Mouse (Mus musculus) lung, embryonic 14.5 days (tissue): Measurements from ENCODE around the gene Ttbk2. TPM values are rescaled to one million over a fixed set of nuclear protein-coding genes. Genes with fewer than 3 reads are reported as not detected.

ENCODE experiments used
- ATAC-seq: fragments of 200-750 bp; cut with Nextera tagmentation; 2 replicates; pipeline ENCODE4 v1.8.0; 2017; ENCODE audit warnings: mild to moderate bottlenecking, moderate TSS enrichment, moderate library complexity; ENCODE audit not compliant: insufficient read depth
- DNase-seq: peaks from one replicate; pipeline ENCODE4 v3.0.0-alpha.2; 2015
- H3K27ac ChIP-seq: fragments of 300-500 bp; sonication (generic); 2 replicates; pipeline ENCODE4 v1.5.1; 2014; ENCODE audit warnings: low read depth, mild to moderate bottlenecking, moderate library complexity
- H3K27me3 ChIP-seq: fragments of 300-500 bp; sonication (generic); 2 replicates; pipeline ENCODE4 v1.6.1; 2014; ENCODE audit warnings: low read length, control low read depth; ENCODE audit not compliant: insufficient read depth
- H3K36me3 ChIP-seq: fragments of 300-500 bp; sonication (generic); 2 replicates; pipeline ENCODE4 v1.6.1; 2014; ENCODE audit warnings: control low read depth; ENCODE audit not compliant: insufficient read depth
- H3K4me1 ChIP-seq: fragments of 300-500 bp; sonication (generic); 2 replicates; pipeline ENCODE4 v1.6.1; 2014; ENCODE audit warnings: antibody characterized with exemption, control low read depth; ENCODE audit not compliant: insufficient read depth
- H3K4me2 ChIP-seq: fragments of 300-500 bp; sonication (generic); 2 replicates; pipeline ENCODE4 v1.6.1; 2014; ENCODE audit warnings: mild to moderate bottlenecking
- H3K4me3 ChIP-seq: fragments of 300-500 bp; sonication (generic); 2 replicates; pipeline ENCODE4 v1.5.1; 2014; ENCODE audit warnings: low read depth, low read length
- H3K9ac ChIP-seq: fragments of 300-500 bp; sonication (generic); 2 replicates; pipeline ENCODE4 v1.6.1; 2014
- H3K9me3 ChIP-seq: fragments of 300-500 bp; sonication (generic); 2 replicates; pipeline ENCODE4 v1.6.1; 2016; ENCODE audit warnings: low read depth, low read length, control low read depth
- CTCF ChIP-seq: IDR thresholded peaks from 2 replicates; pipeline ENCODE4 v1.5.1; 2016; ENCODE audit warnings: antibody characterized with exemption, low read depth
- WGBS: fragments of 180-500 bp; shearing (Covaris S2); extraction: QIAGEN DNeasy Blood & Tissue Kit; methylation state at CpG from one replicate; pipeline ENCODE4 v1.1.7; 2014; 5-methylcytosine and 5-hydroxymethylcytosine counted together
- polyA plus RNA-seq: library from polyadenylated mRNA; unstranded; fragments of >200 nt; fragmentation: Nextera tagmentation; extraction: Ambion mirVana; gene quantifications from 2 replicates; pipeline ENCODE4 v1.2.1, GENCODE M21; 2014

Gene Ttbk2
- polyA plus RNA-seq, result 4.7 and 5.5 TPM in 2 replicates

- peak within 1 kb of the TSS; percentile 60; the same call in 1 of the 2 replicates for H3K27ac ChIP-seq
- no peaks in the 10 kb centered on the region for H3K9me3 ChIP-seq
- no peaks in the 10 kb centered on the region for H3K27me3 ChIP-seq
- peak within 1 kb of the TSS; percentile 88 for H3K4me3 ChIP-seq
- under 1% methylated on average over 39 of the region's 39 CpGs for WGBS
- DNase-seq, result peak; percentile 99
- peak; percentile 100 for ATAC-seq
- peak within 1 kb of the TSS; percentile 89 for H3K4me2 ChIP-seq
- no peaks in the 10 kb centered on the region for H3K36me3 ChIP-seq
- TF ChIP-seq CTCF, result peak; percentile 33
- peaks cover 4% of the 10 kb centered on the region; the same call in 1 of the 2 replicates for H3K4me1 ChIP-seq
- peak within 1 kb of the TSS; percentile 82 for H3K9ac ChIP-seq
These were observed at the start of gene Ttbk2 for GRCm38 (mm10) chr2:120850424-120851082. Ttbk2 (minus strand) TSS chr2:120850604.

- no peak for ATAC-seq
- 97% methylated on average over 3 of the region's 3 CpGs for WGBS
These were observed 46.0 kb upstream of the Ttbk2 start for GRCm38 (mm10) chr2:120896361-120896760.

GRCm38 (mm10) chr2:120887601-120888000 lies 37.2 kb upstream of the Ttbk2 start:
- Histone ChIP-seq H3K9me3 (no peaks in the 10 kb centered on the region), H3K36me3 (peaks cover 55% of the 10 kb centered on the region), H3K9ac (no peak overlapping the region), H3K4me3 (no peak overlapping the region), H3K4me2 (no peak overlapping the region), H3K27ac (no peak overlapping the region), H3K27me3 (no peaks in the 10 kb centered on the region), H3K4me1 (no peaks in the 10 kb centered on the region)
- DNase-seq (peak; percentile 38), ATAC-seq (no peak)
- 39% methylated on average over 5 of the region's 5 CpGs for WGBS
- no peak for TF ChIP-seq CTCF

More at GRCm38 (mm10) chr2:120896361-120896760, 46.0 kb upstream of the Ttbk2 start:
- Histone ChIP-seq H3K9ac (no peak overlapping the region), H3K27me3 (no peaks in the 10 kb centered on the region), H3K4me3 (no peak overlapping the region), H3K9me3 (no peaks in the 10 kb centered on the region), H3K27ac (no peak overlapping the region), H3K4me2 (no peak overlapping the region), H3K36me3 (peaks cover 75% of the 10 kb centered on the region), H3K4me1 (no peaks in the 10 kb centered on the region)
- TF ChIP-seq CTCF, result no peak
- DNase-seq, result no peak

GRCm38 (mm10) chr2:120873192-120873591 lies 22.8 kb upstream of the Ttbk2 start:
- DNase-seq, result no peak
- TF ChIP-seq CTCF, result no peak
- no peak for ATAC-seq
- Histone ChIP-seq H3K9ac (no peak overlapping the region), H3K27ac (no peak overlapping the region), H3K4me1 (no peaks in the 10 kb centered on the region), H3K36me3 (peaks cover 62% of the 10 kb centered on the region), H3K9me3 (no peaks in the 10 kb centered on the region), H3K27me3 (no peaks in the 10 kb centered on the region), H3K4me2 (no peak overlapping the region), H3K4me3 (no peak overlapping the region)
- 81% methylated on average over 2 of the region's 2 CpGs for WGBS

GRCm38 (mm10) chr2:120871447-120872336 lies 21.3 kb upstream of the Ttbk2 start:
- 80% methylated on average over 9 of the region's 9 CpGs for WGBS
- Histone ChIP-seq H3K4me1 (no peaks in the 10 kb centered on the region), H3K9ac (no peak overlapping the region), H3K27ac (0 out of 2 replicates have a peak overlapping the region, but pooled peaks have one; percentile 1), H3K27me3 (no peaks in the 10 kb centered on the region), H3K9me3 (no peaks in the 10 kb centered on the region), H3K4me2 (no peak overlapping the region), H3K4me3 (no peak overlapping the region), H3K36me3 (peaks cover 55% of the 10 kb centered on the region)
- no peak for DNase-seq
- no peak for ATAC-seq
- TF ChIP-seq CTCF, result no peak

- Histone ChIP-seq H3K27me3 (no peaks in the 10 kb centered on the region), H3K27ac (no peak overlapping the region), H3K4me3 (no peak overlapping the region), H3K36me3 (peaks cover 63% of the 10 kb centered on the region), H3K4me1 (no peaks in the 10 kb centered on the region), H3K9ac (no peak overlapping the region), H3K4me2 (no peak overlapping the region), H3K9me3 (no peaks in the 10 kb centered on the region)
- 86% methylated on average over 5 of the region's 5 CpGs for WGBS
- no peak for DNase-seq
- no peak for TF ChIP-seq CTCF
- ATAC-seq, result no peak
These were observed 16.9 kb upstream of the Ttbk2 start for GRCm38 (mm10) chr2:120867336-120867735.

GRCm38 (mm10) chr2:120866561-120866960 lies 16.2 kb upstream of the Ttbk2 start:
- Histone ChIP-seq H3K4me2 (no peak overlapping the region), H3K9me3 (no peaks in the 10 kb centered on the region), H3K4me3 (no peak overlapping the region), H3K4me1 (no peaks in the 10 kb centered on the region), H3K27me3 (no peaks in the 10 kb centered on the region), H3K36me3 (peaks cover 63% of the 10 kb centered on the region), H3K27ac (no peak overlapping the region), H3K9ac (no peak overlapping the region)
- peak; percentile 66 for TF ChIP-seq CTCF
- DNase-seq (peak; percentile 68), ATAC-seq (no peak)
- WGBS, result 14% methylated on average over 1 of the region's 1 CpGs
